In the genomic region with DNA sequence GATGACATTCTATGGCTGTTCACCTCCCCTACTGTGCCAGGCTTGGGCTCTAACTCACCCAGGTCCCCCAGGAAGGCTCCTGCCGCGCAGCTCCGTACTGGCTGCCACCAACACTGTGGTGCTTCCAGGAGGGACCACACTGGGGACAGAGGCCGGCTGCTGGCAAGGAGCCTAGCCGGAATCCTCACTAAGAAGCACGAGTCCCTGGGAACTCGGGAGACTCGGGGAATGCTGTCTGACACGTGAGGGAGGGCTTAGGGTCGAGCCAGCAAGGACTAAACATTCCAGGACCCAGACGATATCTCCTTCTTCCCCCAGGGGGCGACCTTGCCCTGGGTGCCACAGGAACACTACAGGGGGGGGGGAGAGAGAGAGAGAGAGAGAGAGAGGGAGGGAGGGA, we compare ENCODE assay signal across 7 mouse cellular contexts.
DNase-seq lines count a peak whose midpoint lies in the region; ATAC-seq and TF ChIP-seq lines count a peak whose summit lies in the region.

No protein-coding gene starts in this region.

- peak; percentile 23; the same call in 1 of the 2 replicates for TF ChIP-seq CTCF in E14TG2a.4 (conservative IDR thresholded peaks at IDR 0.05; ENCODE audit: low read length)
- peak; percentile 24 for TF ChIP-seq CTCF in heart, postnatal 0 days (IDR thresholded peaks at IDR 0.05; ENCODE audit: low read depth)

- ATAC-seq in heart, postnatal 0 days (ENCODE audit: insufficient read depth, low read depth): peak; percentile 40; the same call in 1 of the 2 replicates
- 0 out of 2 replicates have a peak, but pooled peaks have one; percentile 19 for ATAC-seq in neural tube, embryonic 14.5 days (ENCODE audit: low read depth)

- 1% methylated on average over 11 of the region's 12 CpGs for WGBS in heart, postnatal 0 days
- WGBS in neural tube, embryonic 14.5 days: 3% methylated on average over 12 of the region's 12 CpGs

- H3K4me1 ChIP-seq in E14TG2a.4 (replicated peaks; ENCODE audit: low read depth, low read length) (peaks cover 89% of the 10 kb centered on the region), ES-E14 (ENCODE audit: control insufficient read depth in 2 of 2, insufficient read depth in 2 of 2, low read length in 2 of 2, poor library complexity in 1 of 2) (peaks cover 8 to 30% of the 10 kb centered on the region in 2 experiments; a peak in 3 of 4 replicates)
- H3K4me1 ChIP-seq in heart, postnatal 0 days (ENCODE audit: control insufficient read depth, insufficient read depth): no peaks in the 10 kb centered on the region
- H3K4me1 ChIP-seq in neural tube, embryonic 14.5 days (ENCODE audit: control insufficient read depth, insufficient read depth, low read length): peaks cover 10% of the 10 kb centered on the region; the same call in 1 of the 2 replicates

- H3K9me3 ChIP-seq in E14TG2a.4 (ENCODE audit: low read length): no peaks in the 10 kb centered on the region
- no peaks in the 10 kb centered on the region for H3K9me3 ChIP-seq in ES-E14 (ENCODE audit: control insufficient read depth, insufficient read depth, low read depth, low read length)
- H3K9me3 ChIP-seq in heart, postnatal 0 days (replicated peaks; ENCODE audit: control insufficient read depth, low read length): no peaks in the 10 kb centered on the region
- no peaks in the 10 kb centered on the region for H3K9me3 ChIP-seq in neural tube, embryonic 14.5 days (ENCODE audit: control insufficient read depth, low read length)

- no peak overlapping the region for H3K27ac ChIP-seq in ES-E14 (ENCODE audit: insufficient read depth, low read depth, low read length, poor library complexity, severe bottlenecking)
- no peak overlapping the region for H3K27ac ChIP-seq in heart, postnatal 0 days (ENCODE audit: low read depth)
- no peak overlapping the region for H3K27ac ChIP-seq in neural tube, embryonic 14.5 days (ENCODE audit: low read depth, low read length)

- DNase-seq in ES-E14 (ENCODE audit: low read depth, low spot score): peak; percentile 62
- DNase-seq in embryo, embryonic 11.5 days (ENCODE audit: low read depth, low spot score): peak; percentile 45
- DNase-seq in heart, postnatal 0 days (ENCODE audit: low spot score): peak; percentile 37
- peak; percentile 48 to 57 for DNase-seq in kidney, postnatal 25 days
- no peak for DNase-seq in spleen, postnatal 4 days (ENCODE audit: low spot score in 2 of 2)

- peaks cover 32% of the 10 kb centered on the region for H3K27me3 ChIP-seq in E14TG2a.4 (ENCODE audit: insufficient read depth, low read length)
- 0 out of 2 replicates have a peak, but pooled peaks cover 3% of the 10 kb centered on the region for H3K27me3 ChIP-seq in heart, postnatal 0 days (ENCODE audit: control insufficient read depth, insufficient read depth, low read length)
- H3K27me3 ChIP-seq in neural tube, embryonic 14.5 days (ENCODE audit: control insufficient read depth, insufficient read depth, low read length): no peaks in the 10 kb centered on the region

- H3K4me3 ChIP-seq in E14TG2a.4 (replicated peaks; ENCODE audit: low read length) (peak overlapping the region; percentile 70), ES-E14 (ENCODE audit: insufficient read depth in 1 of 2, low read depth in 1 of 2, low read length in 2 of 2, poor library complexity in 1 of 2, severe bottlenecking in 1 of 2) (peak overlapping the region; percentile 30 to 60)
- H3K4me3 ChIP-seq in heart, postnatal 0 days (ENCODE audit: low read depth, low read length): no peak overlapping the region
- no peak overlapping the region for H3K4me3 ChIP-seq in neural tube, embryonic 14.5 days (ENCODE audit: low read depth, low read length)

- in situ Hi-C loops in ES-E14 (cut with MboI; ENCODE audit: low sequenced_read_pairs in 2 of 2, unreplicated experiment in 2 of 2): no loop called here

- TF ChIP-seq EP300 in heart, postnatal 0 days (IDR thresholded peaks at IDR 0.05; ENCODE audit: low read depth): no peak

- peak overlapping the region; percentile 20; the same call in 1 of the 2 replicates for H3K9ac ChIP-seq in ES-E14 (ENCODE audit: insufficient read depth, low read depth, low read length, poor library complexity, severe bottlenecking)
- H3K9ac ChIP-seq in heart, postnatal 0 days (replicated peaks; ENCODE audit: low read depth, low read length): no peak overlapping the region
- no peak overlapping the region for H3K9ac ChIP-seq in neural tube, embryonic 14.5 days (replicated peaks; ENCODE audit: low read depth, low read length)

- H3K36me3 ChIP-seq in E14TG2a.4 (ENCODE audit: insufficient read depth, low read length): no peaks in the 10 kb centered on the region
- no peaks in the 10 kb centered on the region for H3K36me3 ChIP-seq in ES-E14 (ENCODE audit: control insufficient read depth, insufficient read depth, low read length, poor library complexity, severe bottlenecking)
- H3K36me3 ChIP-seq in heart, postnatal 0 days (replicated peaks; ENCODE audit: control insufficient read depth, insufficient read depth, low read length): no peaks in the 10 kb centered on the region
- no peaks in the 10 kb centered on the region for H3K36me3 ChIP-seq in neural tube, embryonic 14.5 days (ENCODE audit: control insufficient read depth, insufficient read depth, low read length)

- H3K4me2 ChIP-seq in heart, postnatal 0 days (ENCODE audit: low read depth, low read length): peak overlapping the region; percentile 48
- peak overlapping the region; percentile 17; the same call in 1 of the 2 replicates for H3K4me2 ChIP-seq in neural tube, embryonic 14.5 days (ENCODE audit: low read depth, low read length)

TF ChIP-seq in ES-E14, 5 proteins besides CTCF, POLR2A, EP300 and RAD21:
- TF ChIP-seq MAFK (IDR thresholded peaks at IDR 0.05; ENCODE audit: insufficient read depth, low read depth, low read length) (no peak), ZNF384 (IDR thresholded peaks at IDR 0.05; ENCODE audit: low read depth, low read length) (no peak), ZC3H11A (IDR thresholded peaks at IDR 0.05; ENCODE audit: borderline replicate concordance, low read depth, low read length) (no peak), CHD2 (IDR thresholded peaks at IDR 0.05; ENCODE audit: low read depth, low read length) (no peak), HCFC1 (IDR thresholded peaks at IDR 0.05; ENCODE audit: borderline replicate concordance, insufficient read depth, low read length) (no peak)

Comparison
In these comparisons a context has a peak if more than half of its experiments do, and no peak if none do; other contexts are left out.
1. H3K4me3 ChIP-seq: peak in E14TG2a.4 (single experiment) and ES-E14 (2 of 2); none in heart, postnatal 0 days (single experiment) and neural tube, embryonic 14.5 days (single experiment).
2. DNase-seq: peak in ES-E14 (single experiment), embryo, embryonic 11.5 days (single experiment), heart, postnatal 0 days (single experiment) and kidney, postnatal 25 days (2 of 2); none in spleen, postnatal 4 days (0 of 2).